Mouse (Mus musculus): ENCODE results near the gene Hoxc6.

GRCm38 (mm10) chr15:103005797-103006196 is 7.7 kb downstream of the Hoxc6 start:
- TF ChIP-seq GABPA (IDR thresholded peaks at IDR 0.05; ENCODE audit: insufficient replicate concordance, low read depth, low read length): no peak
- no peak for TF ChIP-seq CTCF (conservative IDR thresholded peaks at IDR 0.05 in 1 of 2, IDR thresholded peaks at IDR 0.05 in 1 of 2; ENCODE audit: low read depth in 2 of 2, low read length in 2 of 2)
- TF ChIP-seq NELFE (IDR thresholded peaks at IDR 0.05; ENCODE audit: low read depth, low read length): no peak
- no peak for TF ChIP-seq UBTF (IDR thresholded peaks at IDR 0.05; ENCODE audit: low read depth, low read length)
- TF ChIP-seq E2F4 (IDR thresholded peaks at IDR 0.05; ENCODE audit: insufficient replicate concordance, low read depth, low read length): no peak
- no peak for TF ChIP-seq ZMIZ1 (IDR thresholded peaks at IDR 0.05; ENCODE audit: low read depth, low read length)
- no peak for TF ChIP-seq EP300 (IDR thresholded peaks at IDR 0.05; ENCODE audit: low read length)
